Mouse (Mus musculus) embryonic facial prominence, embryonic 12.5 days (tissue): Measurements from ENCODE around the gene Nfx1. TPM values are rescaled to one million over a fixed set of nuclear protein-coding genes. Genes with fewer than 3 reads are reported as not detected.

Experiments
- ATAC-seq: fragments of 200-750 bp; cut with Nextera tagmentation; 2 replicates; pipeline ENCODE4 v1.8.0; 2017; ENCODE audit not compliant: insufficient number of reproducible peaks, insufficient read depth, low FRiP score, low TSS enrichment
- H3K27ac ChIP-seq: fragments of 300-500 bp; sonication (generic); 2 replicates; pipeline ENCODE4 v1.5.1; 2016; ENCODE audit warnings: mild to moderate bottlenecking
- H3K27me3 ChIP-seq: fragments of 300-500 bp; sonication (generic); 2 replicates; pipeline ENCODE4 v1.6.1; 2016; ENCODE audit warnings: mild to moderate bottlenecking, moderate library complexity
- H3K36me3 ChIP-seq: fragments of 300-500 bp; sonication (generic); 2 replicates; pipeline ENCODE4 v1.6.1; 2016; ENCODE audit warnings: mild to moderate bottlenecking
- H3K4me1 ChIP-seq: fragments of 300-500 bp; sonication (generic); 2 replicates; pipeline ENCODE4 v1.6.1; 2016
- H3K4me2 ChIP-seq: fragments of 300-500 bp; sonication (generic); replicated peaks from 2 replicates; pipeline ENCODE4 v1.6.1; 2016; ENCODE audit warnings: mild to moderate bottlenecking, moderate library complexity
- H3K4me3 ChIP-seq: fragments of 300-500 bp; sonication (generic); 2 replicates; pipeline ENCODE4 v1.5.1; 2016; ENCODE audit warnings: mild to moderate bottlenecking
- H3K9ac ChIP-seq: fragments of 300-500 bp; sonication (generic); 2 replicates; pipeline ENCODE4 v1.6.1; 2016; ENCODE audit warnings: mild to moderate bottlenecking, moderate library complexity
- H3K9me3 ChIP-seq: fragments of 300-500 bp; sonication (generic); 2 replicates; pipeline ENCODE4 v1.6.1; 2016; ENCODE audit warnings: mild to moderate bottlenecking, moderate library complexity
- WGBS: fragments of 180-500 bp; shearing (Covaris S2); methylation state at CpG from one replicate; pipeline ENCODE4 v1.1.7; 2016; 5-methylcytosine and 5-hydroxymethylcytosine counted together
- microRNA-seq: library from miRNA; unstranded; fragments of <30 nt; microRNA quantifications from one replicate; pipeline ENCODE4, GENCODE M21; 2017
- polyA plus RNA-seq: library from polyadenylated mRNA; unstranded; fragments of >200 nt; fragmentation: Nextera tagmentation; extraction: Ambion mirVana; gene quantifications from 2 replicates; pipeline ENCODE4 v1.2.1, GENCODE M21; 2016

The Nfx1 gene
- polyA plus RNA-seq, 1 experiment from 2014 or later = 110 TPM

DNA sequence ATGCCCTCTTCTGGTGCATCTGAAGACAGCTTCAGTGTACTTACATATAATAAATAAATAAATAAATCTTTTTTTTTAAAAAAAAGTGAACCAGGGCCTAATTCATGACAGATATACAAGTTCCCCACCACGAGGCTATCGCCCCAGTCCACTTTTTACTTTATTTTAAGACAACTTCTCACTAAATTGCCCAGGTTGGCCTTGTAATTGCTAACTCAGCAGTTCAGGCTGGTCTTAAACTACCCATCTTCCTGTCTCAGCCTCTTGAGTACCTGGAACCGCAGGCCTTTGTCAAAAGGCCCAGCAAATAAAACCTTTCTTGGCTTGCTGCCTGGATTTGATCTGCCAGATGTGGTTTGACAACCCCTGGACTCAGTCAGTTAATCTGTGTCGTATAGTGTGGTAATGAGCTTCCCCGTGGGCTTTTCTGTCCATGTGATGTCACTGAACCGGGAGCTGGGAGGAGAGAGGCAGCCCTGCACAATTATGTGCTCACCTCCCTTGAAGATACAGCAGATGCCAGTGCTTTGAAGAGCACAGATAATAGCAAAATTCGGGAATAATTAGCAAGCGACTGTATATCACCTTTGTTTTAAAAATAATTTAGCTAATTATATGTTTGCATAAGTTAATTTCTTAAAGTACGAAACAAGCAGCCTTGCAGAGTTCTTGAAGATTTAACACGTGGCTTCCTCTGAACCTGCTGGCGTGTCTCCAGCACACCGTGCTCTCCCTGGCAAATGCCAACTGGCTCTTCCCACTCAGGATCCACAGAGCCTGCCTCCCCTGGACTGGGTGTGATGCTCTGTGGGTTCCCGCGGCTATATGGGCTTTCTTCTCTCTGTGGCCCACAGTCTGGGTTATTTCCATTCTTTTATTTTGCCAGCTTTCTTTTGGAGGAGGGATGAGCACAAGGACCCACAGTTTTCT, 101.1 kb downstream of the Nfx1 start:
- 69% methylated on average over 14 of the region's 14 CpGs for WGBS
- Histone ChIP-seq H3K9me3 (no peaks in the 10 kb centered on the region), H3K4me2 (no peak overlapping the region), H3K4me3 (no peak overlapping the region), H3K36me3 (no peaks in the 10 kb centered on the region), H3K27ac (no peak overlapping the region), H3K9ac (no peak overlapping the region), H3K4me1 (no peaks in the 10 kb centered on the region), H3K27me3 (no peaks in the 10 kb centered on the region)
- ATAC-seq = no peak

DNA sequence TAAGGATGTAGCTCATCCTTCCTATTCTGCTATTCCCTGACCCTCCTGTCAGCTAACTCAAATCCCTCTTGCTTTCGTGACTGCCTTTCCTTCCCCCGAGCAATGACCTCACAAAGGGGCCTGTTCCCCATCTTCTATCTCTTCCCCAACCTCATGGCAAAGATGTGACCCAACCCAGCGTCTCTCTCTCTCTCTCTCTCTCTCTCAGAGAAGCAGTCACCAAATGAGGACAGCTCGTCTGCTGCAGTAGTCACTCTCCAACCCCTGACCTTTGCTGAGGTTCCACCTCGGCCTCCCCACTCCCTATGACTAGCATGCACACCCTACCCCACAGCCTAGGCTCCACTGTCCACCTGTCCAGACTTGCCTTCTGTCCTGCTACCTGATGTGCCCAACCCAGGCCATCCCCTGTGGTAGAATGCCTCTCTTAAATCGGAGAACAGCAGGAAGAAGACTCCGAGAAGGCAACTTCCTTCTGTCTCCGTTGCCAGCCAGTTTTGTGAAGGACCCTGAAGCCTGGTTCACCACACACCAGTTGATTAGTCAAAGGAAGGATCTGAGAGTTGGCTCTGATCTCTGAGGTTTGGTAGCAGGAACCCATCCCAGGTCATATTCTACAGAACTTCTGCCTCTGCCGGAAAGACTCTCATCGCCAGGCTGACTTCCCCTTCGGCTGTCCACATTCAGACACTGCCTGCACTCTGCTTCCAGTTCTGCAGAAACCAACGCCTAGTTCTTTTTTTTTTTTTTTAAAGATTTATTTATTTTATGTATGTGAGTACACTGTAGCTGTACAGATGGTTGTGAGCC, 102.5 kb downstream of the Nfx1 start:
- no peaks in the 10 kb centered on the region for H3K4me1 ChIP-seq
- ATAC-seq = no peak
- H3K9me3 ChIP-seq = no peaks in the 10 kb centered on the region
- WGBS = 79% methylated on average over 12 of the region's 12 CpGs
- H3K36me3 ChIP-seq = no peaks in the 10 kb centered on the region
- no peak overlapping the region for H3K27ac ChIP-seq
- no peak overlapping the region for H3K4me2 ChIP-seq
- H3K27me3 ChIP-seq = no peaks in the 10 kb centered on the region
- H3K4me3 ChIP-seq = no peak overlapping the region
- H3K9ac ChIP-seq = no peak overlapping the region

DNA sequence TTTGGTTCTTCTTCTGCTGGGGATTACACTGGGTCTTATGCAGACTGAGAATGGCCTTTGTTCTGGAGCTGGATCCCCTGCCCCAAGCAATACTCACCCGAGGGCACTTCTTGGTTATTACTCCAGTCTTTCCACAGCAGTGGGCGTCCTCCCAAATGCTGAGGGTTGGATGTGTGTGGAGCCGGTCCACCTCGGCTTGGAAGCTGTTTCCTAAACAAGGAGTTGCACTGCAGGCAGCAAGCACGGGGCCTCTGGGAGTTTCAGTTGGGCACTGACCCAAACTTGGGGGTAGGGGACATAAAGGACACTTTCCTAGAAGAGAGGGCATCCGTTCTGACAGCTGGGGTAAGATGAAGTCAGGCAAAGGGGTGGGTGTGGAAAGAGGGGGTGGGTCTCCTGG, 103.8 kb downstream of the Nfx1 start:
- ATAC-seq = no peak
- 73% methylated on average over 6 of the region's 6 CpGs for WGBS
- Histone ChIP-seq H3K9me3 (no peaks in the 10 kb centered on the region), H3K4me3 (no peak overlapping the region), H3K27ac (no peak overlapping the region), H3K36me3 (no peaks in the 10 kb centered on the region), H3K27me3 (no peaks in the 10 kb centered on the region), H3K4me2 (no peak overlapping the region), H3K9ac (no peak overlapping the region), H3K4me1 (no peaks in the 10 kb centered on the region)

Small RNA genes lying within 50 kb of the gene (microRNA-seq; reads per million reads assigned to microRNA genes)
- 1.8 reads per million, percentile 3 among the genes with 10 or more reads in this experiment for gene Mir3094

Other genes with a start within 250 kb of the Nfx1 start
- 476 and 518 TPM in 2 replicates for gene Dnaja1, start 248.8 kb upstream of the Nfx1 start, polyA plus RNA-seq
- 152 and 153 TPM in 2 replicates for gene Smu1, start 213.0 kb upstream of the Nfx1 start, polyA plus RNA-seq
- gene B4galt1, start 116.9 kb upstream of the Nfx1 start, polyA plus RNA-seq = 34.4 and 37.9 TPM in 2 replicates
- not detected in 2 replicates for gene Spink4, start 50.9 kb upstream of the Nfx1 start, polyA plus RNA-seq
- 252 and 253 TPM in 2 replicates for gene Bag1, start 22.6 kb upstream of the Nfx1 start, polyA plus RNA-seq
- gene Chmp5, start 22.5 kb upstream of the Nfx1 start, polyA plus RNA-seq = 105 and 110 TPM in 2 replicates
- 0.14 TPM in 1 of 2 replicates, not detected in the other for gene Aqp7, start 77.2 kb downstream of the Nfx1 start, polyA plus RNA-seq
- gene Aqp3, start 127.3 kb downstream of the Nfx1 start, polyA plus RNA-seq = 2.1 and 2.7 TPM in 2 replicates
- gene Nol6, start 153.5 kb downstream of the Nfx1 start, polyA plus RNA-seq = 29.6 and 30.2 TPM in 2 replicates
- gene Ube2r2, start 164.8 kb downstream of the Nfx1 start, polyA plus RNA-seq = 104 and 119 TPM in 2 replicates